Mouse (Mus musculus) small intestine, adult 2 months (tissue): ENCODE results near the gene Mthfd1l. TPM values are rescaled to one million over a fixed set of nuclear protein-coding genes. Genes with fewer than 3 reads are reported as not detected.
A peak's percentile ranks its signal among the peaks of the same experiment; 100 is the strongest.

ENCODE experiments used
- H3K27ac ChIP-seq: fragments of 200-500 bp; 2 replicates; pipeline ENCODE4 v1.5.1; 2012; ENCODE audit warnings: low read depth, low read length, control low read depth, inconsistent platforms; ENCODE audit not compliant: insufficient read depth
- H3K27me3 ChIP-seq: fragments of 200-500 bp; 2 replicates; pipeline ENCODE4 v1.6.1; 2012; ENCODE audit warnings: mild to moderate bottlenecking, moderate library complexity, low read length, inconsistent platforms; ENCODE audit not compliant: control insufficient read depth, insufficient read depth
- H3K36me3 ChIP-seq: fragments of 200-500 bp; 2 replicates; pipeline ENCODE4 v1.6.1; 2012; ENCODE audit warnings: mild to moderate bottlenecking, low read length, control low read depth, inconsistent platforms; ENCODE audit not compliant: control insufficient read depth, insufficient read depth
- H3K4me1 ChIP-seq: fragments of 200-500 bp; 2 replicates; pipeline ENCODE4 v1.6.1; 2012; ENCODE audit warnings: low read length, inconsistent platforms, mixed read lengths; ENCODE audit not compliant: control insufficient read depth, insufficient read depth, insufficient read length
- H3K4me3 ChIP-seq: fragments of 200-500 bp; 2 replicates; pipeline ENCODE4 v1.5.1; 2012; ENCODE audit warnings: low read depth, mild to moderate bottlenecking, control low read depth, inconsistent platforms, low read length, moderate library complexity
- CTCF ChIP-seq: fragments of 200-500 bp; IDR thresholded peaks from 2 replicates; pipeline ENCODE4 v1.5.1; 2012; ENCODE audit warnings: low read depth, mild to moderate bottlenecking, control low read depth, inconsistent platforms, low read length, moderate library complexity, mixed read lengths; ENCODE audit not compliant: insufficient replicate concordance, insufficient read length; ENCODE audit errors: extremely low read depth
- POLR2A ChIP-seq: fragments of 200-500 bp; IDR thresholded peaks from 2 replicates; pipeline ENCODE4 v1.6.1; 2012; ENCODE audit warnings: low read depth, mild to moderate bottlenecking, control low read depth, inconsistent platforms, low read length, moderate library complexity
- WGBS: fragments of 180-500 bp; shearing (Covaris S2); methylation state at CpG from one replicate; pipeline ENCODE4 v1.1.7; 2018; 5-methylcytosine and 5-hydroxymethylcytosine counted together
- polyA plus RNA-seq: library from polyadenylated mRNA; depleted of rRNA; stranded (reverse); fragments of >200 nt; gene quantifications from 2 replicates; pipeline ENCODE4 v1.2.3, GENCODE M21; 2012

Mthfd1l gene
- polyA plus RNA-seq, 1 experiment, result 1.3 TPM

- no peak for TF ChIP-seq POLR2A
- TF ChIP-seq CTCF, result no peak
- no peaks in the 10 kb centered on the region for H3K36me3 ChIP-seq
- H3K4me1 ChIP-seq, result peaks cover 11% of the 10 kb centered on the region
- no peak overlapping the region for H3K4me3 ChIP-seq
- H3K27me3 ChIP-seq, result no peaks in the 10 kb centered on the region
- H3K27ac ChIP-seq, result no peak overlapping the region
- WGBS, result 75% methylated on average over 19 of the region's 19 CpGs
Observed at GRCm38 (mm10) chr10:4111095-4111794, 138.3 kb downstream of the Mthfd1l start.

DNA sequence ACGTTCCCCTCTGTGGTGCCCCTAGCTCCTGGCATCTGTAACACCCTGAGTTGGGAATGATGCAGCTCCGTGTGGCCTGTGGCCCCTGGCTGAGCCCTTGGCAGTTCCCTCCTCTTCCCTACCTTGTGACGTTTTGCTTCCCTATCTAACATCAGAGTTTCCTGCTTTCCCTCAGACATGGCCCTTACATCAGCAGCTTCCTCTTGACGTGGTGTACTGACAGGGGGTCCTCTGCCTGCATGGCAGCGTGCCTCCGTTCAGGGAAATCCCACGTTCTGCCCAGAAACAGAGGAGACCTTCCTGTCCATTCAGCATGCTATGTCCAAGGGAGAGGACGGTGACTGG lies 138.8 kb downstream of the Mthfd1l start:
- Histone ChIP-seq H3K36me3 (no peaks in the 10 kb centered on the region), H3K27me3 (no peaks in the 10 kb centered on the region), H3K27ac (no peak overlapping the region), H3K4me3 (no peak overlapping the region), H3K4me1 (peaks cover 6% of the 10 kb centered on the region)
- 85% methylated on average over 8 of the region's 8 CpGs for WGBS
- TF ChIP-seq POLR2A, result no peak
- TF ChIP-seq CTCF, result no peak

DNA sequence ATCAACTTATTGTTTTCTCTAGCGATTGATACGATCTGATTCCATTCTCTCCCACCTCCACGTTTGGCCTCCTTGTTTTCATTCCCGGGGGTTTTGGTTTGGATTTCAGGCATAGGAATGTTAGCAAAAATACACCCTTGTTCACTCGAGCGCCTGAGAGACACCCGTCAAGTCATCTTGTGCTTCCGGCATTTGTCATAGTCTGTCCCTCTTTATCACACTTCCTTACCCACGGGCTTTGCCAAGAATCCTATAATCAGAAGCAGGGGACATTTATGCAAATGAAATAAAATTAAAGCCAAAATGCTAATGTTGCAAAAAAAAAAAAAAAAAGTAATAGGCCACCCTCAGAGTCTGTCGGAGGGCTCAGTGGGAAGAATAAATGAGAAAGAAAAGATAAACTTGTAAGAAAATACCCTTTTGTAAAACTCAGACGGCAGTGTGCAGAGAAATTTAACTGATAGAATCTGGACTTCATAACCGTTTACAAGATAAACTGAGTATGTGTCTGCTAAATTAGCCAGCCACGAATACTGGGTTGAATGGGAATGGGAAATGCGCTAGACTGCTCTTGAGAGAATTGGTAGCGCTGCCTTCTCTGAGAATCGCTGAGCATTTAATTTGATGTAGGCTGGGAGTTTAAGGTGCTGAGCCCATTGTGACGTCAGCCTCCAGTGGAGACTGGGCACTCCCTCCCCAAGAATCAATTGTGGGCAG lies 139.9 kb downstream of the Mthfd1l start:
- peaks cover 1% of the 10 kb centered on the region for H3K4me1 ChIP-seq
- no peak for TF ChIP-seq POLR2A
- no peak for TF ChIP-seq CTCF
- H3K4me3 ChIP-seq, result no peak overlapping the region
- WGBS, result 80% methylated on average over 17 of the region's 17 CpGs
- H3K27ac ChIP-seq, result no peak overlapping the region
- no peaks in the 10 kb centered on the region for H3K27me3 ChIP-seq
- H3K36me3 ChIP-seq, result no peaks in the 10 kb centered on the region

DNA sequence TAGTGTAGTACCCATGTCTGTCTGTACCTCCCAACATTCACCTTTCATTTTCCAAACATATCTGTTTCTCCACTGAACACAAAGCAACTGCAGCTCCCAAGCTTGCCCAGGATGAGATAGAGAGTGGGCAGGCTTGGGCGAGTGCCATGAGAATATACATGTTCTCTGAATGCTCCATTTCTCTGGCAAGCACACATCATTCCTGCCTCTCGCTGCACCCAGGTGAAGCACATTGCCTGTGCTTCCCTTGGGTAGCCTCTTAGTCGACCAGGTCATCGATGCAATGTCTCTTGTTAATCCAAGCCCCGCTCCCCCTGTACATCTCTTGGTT lies 140.4 kb downstream of the Mthfd1l start:
- Histone ChIP-seq H3K36me3 (no peaks in the 10 kb centered on the region), H3K27me3 (no peaks in the 10 kb centered on the region), H3K4me1 (no peaks in the 10 kb centered on the region; the same call in 1 of the 2 replicates), H3K27ac (no peak overlapping the region), H3K4me3 (no peak overlapping the region)
- no peak for TF ChIP-seq CTCF
- TF ChIP-seq POLR2A, result no peak
- WGBS, result 93% methylated on average over 5 of the region's 5 CpGs

DNA sequence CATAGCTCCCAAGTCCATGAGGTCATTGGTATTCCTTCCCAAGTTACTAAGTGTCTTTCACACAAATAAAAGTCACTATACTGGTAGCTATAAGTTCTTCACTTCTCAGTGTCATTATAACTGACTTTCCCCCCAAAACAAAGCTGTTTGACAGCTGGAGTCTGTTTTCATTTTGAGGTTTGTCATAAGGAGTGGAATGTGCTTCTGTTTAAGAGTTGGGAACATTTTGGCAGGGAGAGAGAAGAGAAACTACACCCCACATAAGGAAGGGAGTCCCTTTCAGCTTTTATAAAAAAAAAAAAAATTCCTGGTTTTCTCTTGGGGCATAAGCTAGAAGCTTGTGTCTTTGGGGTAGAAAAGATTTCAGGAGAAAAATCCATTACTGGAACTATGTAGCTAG lies 143.7 kb downstream of the Mthfd1l start:
- Histone ChIP-seq H3K27ac (no peak overlapping the region), H3K27me3 (no peaks in the 10 kb centered on the region)

DNA sequence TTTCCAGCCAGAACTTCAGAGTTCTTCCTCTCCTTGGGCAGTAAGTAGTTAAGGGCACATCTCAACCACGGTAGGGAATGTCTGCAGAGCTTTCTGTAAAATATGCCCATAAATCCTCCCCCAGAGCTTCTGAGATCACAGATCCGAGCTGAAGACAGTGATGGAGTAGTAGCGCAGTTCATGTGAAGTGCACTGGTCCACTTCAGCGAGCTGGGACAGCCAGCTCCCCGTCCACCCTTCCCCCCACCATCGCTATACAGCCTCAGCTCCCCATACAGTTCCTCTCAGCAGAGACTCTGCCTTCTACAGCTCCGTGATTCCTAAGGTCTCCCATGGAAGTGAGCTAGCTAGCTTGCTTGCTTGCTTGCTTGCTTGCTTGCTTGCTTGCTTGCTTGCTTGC lies 144.2 kb downstream of the Mthfd1l start:
- no peaks in the 10 kb centered on the region for H3K27me3 ChIP-seq
- 0 out of 2 replicates have a peak overlapping the region, but pooled peaks have one; percentile 31 for H3K27ac ChIP-seq
- WGBS, result 79% methylated on average over 7 of the region's 7 CpGs
- H3K4me3 ChIP-seq, result no peak overlapping the region
- no peaks in the 10 kb centered on the region for H3K36me3 ChIP-seq
- no peaks in the 10 kb centered on the region; the same call in 1 of the 2 replicates for H3K4me1 ChIP-seq
- no peak for TF ChIP-seq POLR2A
- no peak for TF ChIP-seq CTCF

More for the DNA sequence above, 143.7 kb downstream of the Mthfd1l start:
- H3K4me1 ChIP-seq, result no peaks in the 10 kb centered on the region; the same call in 1 of the 2 replicates
- no peaks in the 10 kb centered on the region for H3K36me3 ChIP-seq
- TF ChIP-seq POLR2A (no peak), CTCF (no peak)
- H3K4me3 ChIP-seq, result no peak overlapping the region

GRCm38 (mm10) chr10:4119287-4119686 lies 146.4 kb downstream of the Mthfd1l start:
- Histone ChIP-seq H3K4me1 (no peaks in the 10 kb centered on the region), H3K4me3 (no peak overlapping the region), H3K27me3 (no peaks in the 10 kb centered on the region), H3K36me3 (no peaks in the 10 kb centered on the region), H3K27ac (no peak overlapping the region)
- TF ChIP-seq POLR2A (no peak), CTCF (no peak)
- WGBS, result 92% methylated on average over 4 of the region's 4 CpGs
